Mouse (Mus musculus) lung, embryonic 15.5 days (tissue): Measurements from ENCODE around the gene Gm9913. TPM values are rescaled to one million over a fixed set of nuclear protein-coding genes. Genes with fewer than 3 reads are reported as not detected.
A peak's percentile ranks its signal among the peaks of the same experiment; 100 is the strongest.

Experiments
- ATAC-seq: fragments of 200-750 bp; cut with Nextera tagmentation; 2 replicates; pipeline ENCODE4 v1.8.0; 2017; ENCODE audit warnings: moderate number of reproducible peaks, borderline replicate concordance; ENCODE audit not compliant: low FRiP score, low TSS enrichment; ENCODE audit errors: extremely low read depth
- H3K27ac ChIP-seq: fragments of 300-500 bp; sonication (generic); 2 replicates; pipeline ENCODE4 v1.5.1; 2015; ENCODE audit warnings: moderate library complexity, mild to moderate bottlenecking, inconsistent platforms
- H3K27me3 ChIP-seq: fragments of 300-500 bp; sonication (generic); 2 replicates; pipeline ENCODE4 v1.6.1; 2015; ENCODE audit warnings: inconsistent platforms
- H3K36me3 ChIP-seq: fragments of 300-500 bp; sonication (generic); 2 replicates; pipeline ENCODE4 v1.6.1; 2015; ENCODE audit warnings: inconsistent platforms
- H3K4me1 ChIP-seq: fragments of 300-500 bp; sonication (generic); 2 replicates; pipeline ENCODE4 v1.6.1; 2015; ENCODE audit warnings: inconsistent platforms
- H3K4me2 ChIP-seq: fragments of 300-500 bp; sonication (generic); 2 replicates; pipeline ENCODE4 v1.6.1; 2015; ENCODE audit warnings: inconsistent platforms, mild to moderate bottlenecking, moderate library complexity
- H3K4me3 ChIP-seq: fragments of 300-500 bp; sonication (generic); 2 replicates; pipeline ENCODE4 v1.5.1; 2015; ENCODE audit warnings: mild to moderate bottlenecking, inconsistent platforms
- H3K9ac ChIP-seq: fragments of 300-500 bp; sonication (generic); 2 replicates; pipeline ENCODE4 v1.6.1; 2015; ENCODE audit warnings: inconsistent platforms
- H3K9me3 ChIP-seq: fragments of 300-500 bp; sonication (generic); 2 replicates; pipeline ENCODE4 v1.6.1; 2016; ENCODE audit warnings: inconsistent platforms
- WGBS: fragments of 180-500 bp; shearing (Covaris S2); methylation state at CpG from one replicate; pipeline ENCODE4 v1.1.7; 2015; 5-methylcytosine and 5-hydroxymethylcytosine counted together
- polyA plus RNA-seq: library from polyadenylated mRNA; unstranded; fragments of >200 nt; fragmentation: Nextera tagmentation; extraction: Ambion mirVana; gene quantifications from 2 replicates; pipeline ENCODE4 v1.2.1, GENCODE M21; 2015

Gm9913 gene
- polyA plus RNA-seq, 1 experiment from 2014 or later, result 0.44 TPM

DNA sequence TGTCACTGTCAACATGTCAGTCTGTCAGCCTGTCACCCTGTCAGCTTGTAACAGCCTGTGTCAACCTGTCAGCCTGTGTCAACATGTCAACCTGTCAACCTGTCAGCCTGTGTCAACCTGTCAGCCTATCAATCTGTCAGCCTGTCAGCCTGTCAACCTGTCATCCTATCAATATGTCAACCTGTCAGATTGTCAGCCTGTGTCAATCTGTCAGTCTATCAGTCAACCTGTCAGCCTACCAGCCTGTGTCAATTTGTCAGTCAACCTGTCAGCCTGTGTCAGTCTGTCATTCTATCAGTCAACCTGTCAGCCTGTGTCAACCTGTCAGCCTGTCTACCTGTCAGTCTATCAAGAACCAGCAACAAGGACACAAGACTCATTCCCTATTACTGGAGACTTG, 3.4 kb upstream of the Gm9913 start:
- ATAC-seq, result no peak
- Histone ChIP-seq H3K4me3 (no peak overlapping the region), H3K9me3 (no peaks in the 10 kb centered on the region), H3K9ac (no peak overlapping the region), H3K36me3 (peaks cover 3% of the 10 kb centered on the region; the same call in 1 of the 2 replicates), H3K4me1 (peaks cover 10% of the 10 kb centered on the region; the same call in 1 of the 2 replicates), H3K4me2 (no peak overlapping the region), H3K27me3 (0 out of 2 replicates have a peak, but pooled peaks cover 10% of the 10 kb centered on the region), H3K27ac (no peak overlapping the region)

DNA sequence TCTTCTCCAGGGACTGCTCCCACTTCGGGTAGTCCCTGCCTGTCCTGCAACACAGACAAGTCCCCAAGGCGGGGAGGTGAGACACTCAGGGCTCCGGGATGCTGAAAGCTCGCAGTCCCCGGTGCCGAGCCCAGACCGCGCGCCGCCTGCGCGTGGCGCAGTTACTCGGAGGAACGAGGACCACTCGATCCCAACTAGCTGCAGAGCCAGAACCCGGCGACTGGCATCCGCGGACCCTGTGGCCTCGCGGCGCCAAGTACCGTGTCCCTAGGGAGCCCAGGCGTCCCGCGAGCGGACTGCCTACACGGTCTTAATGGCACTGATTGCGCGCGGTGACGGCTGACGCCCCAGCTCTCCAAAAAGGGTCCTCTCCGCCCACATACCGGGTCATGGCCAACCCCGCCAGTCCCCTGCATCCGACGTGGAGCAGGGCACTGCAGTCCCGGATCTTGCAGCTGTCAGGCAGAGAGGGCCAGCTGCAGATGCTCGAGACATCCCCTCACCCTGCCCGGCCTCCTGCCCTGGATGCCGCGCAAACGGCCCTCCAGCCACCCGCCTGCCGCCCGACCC, 942 bp downstream of the Gm9913 start:
- Histone ChIP-seq H3K9me3 (no peaks in the 10 kb centered on the region), H3K27ac (peak overlapping the region; percentile 89), H3K9ac (peak overlapping the region; percentile 84), H3K36me3 (no peaks in the 10 kb centered on the region), H3K4me1 (peaks cover 12% of the 10 kb centered on the region; the same call in 1 of the 2 replicates), H3K4me3 (peak overlapping the region; percentile 57), H3K27me3 (0 out of 2 replicates have a peak, but pooled peaks cover 10% of the 10 kb centered on the region), H3K4me2 (peak overlapping the region; percentile 92)
- WGBS, result under 1% methylated on average over 48 of the region's 48 CpGs
- ATAC-seq, result peak; percentile 70

DNA sequence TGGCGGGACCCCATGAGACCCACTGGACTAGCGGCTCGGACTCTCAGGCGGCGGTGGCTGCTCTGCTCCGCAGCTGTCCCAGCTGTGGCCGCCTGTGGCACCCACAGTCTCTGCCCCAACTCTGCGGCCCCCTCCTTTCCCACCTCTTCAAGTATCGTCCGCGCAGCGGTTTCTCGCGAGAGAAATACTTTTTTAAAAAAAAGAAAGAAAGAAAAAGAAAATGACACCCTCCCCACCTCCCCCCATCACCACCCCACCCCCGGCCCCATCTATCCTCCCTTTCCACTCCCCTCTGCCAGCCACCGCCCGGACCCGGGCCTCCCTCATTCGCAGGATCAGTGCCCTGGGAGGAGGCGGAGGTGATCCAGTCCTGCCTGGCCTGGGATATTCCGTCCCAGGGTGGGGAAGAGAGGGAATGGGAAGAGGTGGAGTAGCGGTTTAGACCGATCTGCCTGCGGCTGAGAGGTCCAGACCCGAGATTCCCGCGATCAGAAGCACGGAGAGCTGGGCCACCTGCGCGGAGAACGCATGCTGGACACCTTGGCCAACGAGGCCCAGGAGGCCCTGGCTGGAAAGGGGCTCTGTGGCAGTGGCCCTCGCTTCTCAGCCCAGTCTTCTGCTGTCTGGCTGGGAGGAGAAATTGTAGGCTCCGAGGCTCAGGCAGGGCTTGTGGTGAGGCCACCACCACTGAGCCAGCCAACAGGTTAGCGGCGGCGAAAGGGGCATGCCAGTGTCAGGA, 1.6 kb downstream of the Gm9913 start:
- H3K4me3 ChIP-seq, result peak overlapping the region; percentile 57
- ATAC-seq, result peak; percentile 92
- no peaks in the 10 kb centered on the region for H3K9me3 ChIP-seq
- 0 out of 2 replicates have a peak, but pooled peaks cover 10% of the 10 kb centered on the region for H3K27me3 ChIP-seq
- H3K36me3 ChIP-seq, result no peaks in the 10 kb centered on the region
- under 1% methylated on average over 37 of the region's 37 CpGs for WGBS
- H3K4me2 ChIP-seq, result peak overlapping the region; percentile 92
- peaks cover 12% of the 10 kb centered on the region; the same call in 1 of the 2 replicates for H3K4me1 ChIP-seq
- H3K9ac ChIP-seq, result peak overlapping the region; percentile 84
- peak overlapping the region; percentile 89 for H3K27ac ChIP-seq

DNA sequence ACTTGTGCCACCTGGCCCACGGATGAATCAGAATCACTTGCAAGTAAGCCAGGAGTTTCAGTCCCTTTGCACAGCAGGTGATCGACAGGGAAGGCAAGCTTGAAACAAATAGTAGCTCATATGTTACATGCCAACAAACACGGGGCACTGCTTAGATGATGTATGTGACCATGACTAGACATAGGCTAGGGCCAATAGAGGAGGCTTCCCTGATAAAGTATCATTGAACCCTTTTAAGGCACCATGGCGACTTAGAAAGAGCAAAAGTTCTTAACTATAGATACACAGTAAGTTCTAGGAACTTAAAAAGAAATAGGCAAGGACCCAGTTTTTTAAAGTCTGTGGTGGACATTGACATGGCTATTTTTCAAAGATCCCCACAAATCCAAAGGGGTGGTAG, 3.0 kb downstream of the Gm9913 start, which contains the start of gene Fbn1:
Gene Fbn1, minus strand, starts transcription at position 101 of the 400 bp plus-strand sequence.
- H3K4me2 ChIP-seq, result peak within 1 kb of the TSS; percentile 92
- 82% methylated on average over 4 of the region's 4 CpGs for WGBS
- H3K9me3 ChIP-seq, result no peaks in the 10 kb centered on the region
- H3K27ac ChIP-seq, result peak within 1 kb of the TSS; percentile 89
- H3K27me3 ChIP-seq, result 0 out of 2 replicates have a peak, but pooled peaks cover 10% of the 10 kb centered on the region
- no peaks in the 10 kb centered on the region for H3K36me3 ChIP-seq
- H3K4me3 ChIP-seq, result peak within 1 kb of the TSS; percentile 57
- peaks cover 8% of the 10 kb centered on the region; the same call in 1 of the 2 replicates for H3K4me1 ChIP-seq
- no peak for ATAC-seq
- peak within 1 kb of the TSS; percentile 84 for H3K9ac ChIP-seq

DNA sequence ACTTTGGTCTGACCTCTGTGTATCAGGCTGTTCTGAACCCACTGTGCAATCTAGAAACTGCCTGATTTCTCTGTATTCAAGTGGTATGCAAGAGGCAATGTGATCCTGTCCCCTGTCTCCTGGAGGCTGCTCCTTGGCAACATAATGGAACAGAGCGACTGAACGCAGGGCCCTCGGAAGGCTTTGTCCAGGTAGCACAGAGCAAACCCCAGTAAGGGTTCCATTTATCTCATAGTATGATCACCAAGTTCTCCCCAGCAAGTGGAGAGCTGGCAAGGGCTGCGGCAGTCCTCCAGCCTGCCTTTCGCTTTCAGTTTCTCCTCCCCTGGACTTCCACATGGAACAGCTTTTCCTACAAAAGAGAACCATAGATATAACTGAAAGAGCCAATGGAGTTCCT, 3.5 kb downstream of the Gm9913 start:
- no peak overlapping the region for H3K4me3 ChIP-seq
- WGBS, result 92% methylated on average over 5 of the region's 5 CpGs
- no peak overlapping the region for H3K9ac ChIP-seq
- no peak overlapping the region for H3K27ac ChIP-seq
- peaks cover 8% of the 10 kb centered on the region; the same call in 1 of the 2 replicates for H3K4me1 ChIP-seq
- no peak overlapping the region for H3K4me2 ChIP-seq
- H3K9me3 ChIP-seq, result no peaks in the 10 kb centered on the region
- H3K27me3 ChIP-seq, result 0 out of 2 replicates have a peak, but pooled peaks cover 10% of the 10 kb centered on the region
- ATAC-seq, result no peak
- no peaks in the 10 kb centered on the region for H3K36me3 ChIP-seq

DNA sequence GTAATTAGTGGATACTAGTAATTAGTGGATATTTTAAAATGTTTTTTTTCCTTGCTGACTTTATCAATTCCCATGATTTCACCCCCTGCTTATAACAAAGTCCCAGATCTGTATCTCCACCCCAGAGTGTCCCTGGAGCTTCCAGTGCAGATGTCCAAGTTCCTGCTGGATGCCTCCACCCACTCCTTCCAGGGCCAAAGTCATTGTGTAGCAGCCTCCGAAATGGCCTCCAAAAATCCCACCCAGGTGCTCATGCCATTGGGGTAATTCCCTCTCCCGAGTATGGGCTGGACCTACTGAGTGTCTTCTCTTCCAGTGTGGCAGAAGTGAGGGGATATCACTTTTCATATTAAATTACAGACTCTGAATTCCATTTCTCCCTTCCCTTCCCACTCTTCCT, 5.9 kb downstream of the Gm9913 start:
- Histone ChIP-seq H3K27ac (no peak overlapping the region), H3K9me3 (no peaks in the 10 kb centered on the region), H3K4me3 (no peak overlapping the region), H3K4me2 (no peak overlapping the region), H3K9ac (no peak overlapping the region), H3K4me1 (peaks cover 13% of the 10 kb centered on the region; the same call in 1 of the 2 replicates), H3K36me3 (no peaks in the 10 kb centered on the region), H3K27me3 (0 out of 2 replicates have a peak, but pooled peaks cover 4% of the 10 kb centered on the region)
- ATAC-seq, result no peak
- WGBS, result 77% methylated on average over 2 of the region's 2 CpGs

DNA sequence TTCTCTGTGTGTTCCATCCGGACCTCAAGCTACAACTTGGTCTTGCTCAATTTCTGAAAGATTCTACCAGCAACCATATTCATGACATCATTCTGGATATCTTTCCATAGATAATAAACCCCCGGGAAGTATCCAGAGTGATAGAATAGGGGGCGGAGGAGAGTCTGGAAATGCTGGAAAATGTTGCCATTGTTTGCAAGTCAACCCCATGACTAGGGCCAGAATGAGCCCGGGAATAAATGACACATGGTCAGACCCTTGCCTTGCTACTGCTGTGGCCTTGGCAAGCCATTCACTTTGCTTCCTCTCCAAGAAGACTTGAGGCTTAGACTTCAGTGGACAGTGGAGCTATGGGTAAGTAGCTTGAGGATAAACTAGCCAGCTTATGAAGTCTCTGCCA, 7.0 kb downstream of the Gm9913 start:
- Histone ChIP-seq H3K36me3 (no peaks in the 10 kb centered on the region), H3K4me1 (peaks cover 17% of the 10 kb centered on the region; the same call in 1 of the 2 replicates), H3K4me3 (no peak overlapping the region), H3K4me2 (no peak overlapping the region), H3K27ac (no peak overlapping the region), H3K9me3 (no peaks in the 10 kb centered on the region), H3K27me3 (no peaks in the 10 kb centered on the region), H3K9ac (no peak overlapping the region)
- WGBS, result 74% methylated on average over 4 of the region's 4 CpGs
- no peak for ATAC-seq

DNA sequence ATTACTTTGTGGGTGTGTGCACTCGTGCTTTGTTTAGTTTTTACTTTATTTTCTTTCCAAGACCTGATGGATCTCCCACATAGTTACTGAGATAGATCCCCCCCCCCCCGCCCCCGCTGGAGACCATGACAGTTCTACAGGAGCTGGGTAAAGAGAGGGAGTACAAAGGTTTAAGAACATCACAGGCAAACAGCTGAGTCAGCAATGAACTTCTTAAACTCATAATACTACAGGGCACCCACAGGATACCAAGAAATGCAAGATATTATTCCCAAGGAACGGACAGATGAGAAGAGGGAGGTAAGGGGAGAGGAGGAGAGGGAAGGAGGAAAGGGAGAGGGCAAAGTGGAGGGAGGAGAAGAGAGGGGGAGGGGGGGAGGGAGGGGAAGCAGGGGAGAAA, 7.7 kb downstream of the Gm9913 start:
- Histone ChIP-seq H3K36me3 (no peaks in the 10 kb centered on the region), H3K4me1 (0 out of 2 replicates have a peak, but pooled peaks cover 16% of the 10 kb centered on the region), H3K9me3 (no peaks in the 10 kb centered on the region), H3K4me3 (no peak overlapping the region), H3K27ac (no peak overlapping the region), H3K4me2 (no peak overlapping the region), H3K9ac (no peak overlapping the region), H3K27me3 (no peaks in the 10 kb centered on the region)
- WGBS, result 68% methylated on average over 4 of the region's 4 CpGs
- no peak for ATAC-seq

DNA sequence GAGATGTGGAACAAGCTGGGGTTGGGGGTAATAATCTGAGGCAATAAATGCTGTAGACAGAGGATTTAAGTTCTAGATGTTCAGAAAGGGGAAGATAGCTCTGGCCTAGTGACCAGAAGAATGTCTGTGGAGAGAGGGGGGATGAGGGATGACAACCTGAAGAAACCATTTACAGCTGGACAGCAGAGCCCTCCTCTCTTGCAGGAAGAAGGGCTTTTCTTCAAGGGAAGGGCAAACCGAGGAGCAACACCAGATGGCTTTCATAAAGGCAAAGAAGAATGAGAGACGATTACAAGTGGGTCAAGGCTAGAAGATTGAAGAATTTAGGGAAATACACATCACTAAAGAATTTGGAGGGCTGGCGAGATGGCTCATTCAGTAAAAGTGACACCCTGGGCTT, 9.5 kb downstream of the Gm9913 start:
- Histone ChIP-seq H3K4me1 (0 out of 2 replicates have a peak, but pooled peaks cover 16% of the 10 kb centered on the region), H3K27me3 (no peaks in the 10 kb centered on the region), H3K36me3 (no peaks in the 10 kb centered on the region), H3K9ac (no peak overlapping the region), H3K27ac (no peak overlapping the region), H3K9me3 (no peaks in the 10 kb centered on the region), H3K4me3 (no peak overlapping the region), H3K4me2 (no peak overlapping the region)
- WGBS, result 52% methylated on average over 3 of the region's 3 CpGs
- no peak for ATAC-seq

DNA sequence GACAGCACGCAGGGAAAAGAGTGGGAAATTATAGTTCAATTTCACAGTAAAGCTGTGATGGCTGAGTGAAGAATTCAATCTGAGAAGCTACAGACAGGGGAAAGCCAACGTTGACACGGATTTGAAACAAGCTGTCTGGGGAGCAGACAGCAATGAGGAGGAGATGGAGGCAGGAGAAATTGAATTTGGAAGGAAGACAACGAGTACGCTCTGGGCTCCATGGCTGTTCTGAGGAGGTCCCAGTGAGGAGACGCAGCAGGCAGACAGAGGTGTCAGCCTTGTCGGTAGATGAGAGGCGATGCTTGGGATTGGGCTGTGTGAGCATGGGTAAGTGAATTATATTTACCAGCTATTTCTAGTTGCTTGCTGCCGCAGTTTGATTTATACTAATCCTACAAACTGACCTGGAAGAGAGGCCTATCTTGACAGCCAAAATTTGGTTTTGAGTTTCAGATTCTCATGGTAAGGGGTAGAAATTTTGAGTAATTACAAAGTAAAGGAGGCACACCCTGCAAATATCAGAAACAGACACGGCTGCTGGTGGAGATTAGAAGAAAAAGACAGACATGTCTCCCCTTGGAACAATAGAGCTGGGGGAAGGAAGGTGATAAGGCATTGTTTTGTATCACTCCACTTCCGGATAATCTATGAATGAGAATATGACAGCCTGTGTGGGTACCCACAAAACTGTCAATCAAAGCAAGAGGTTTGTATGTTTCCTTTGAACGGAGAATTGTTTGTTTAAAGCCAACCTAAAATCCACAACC, 10.6 kb downstream of the Gm9913 start:
- Histone ChIP-seq H3K9me3 (no peaks in the 10 kb centered on the region), H3K36me3 (no peaks in the 10 kb centered on the region), H3K4me3 (no peak overlapping the region), H3K9ac (no peak overlapping the region), H3K27ac (peak overlapping the region; percentile 49; the same call in 1 of the 2 replicates), H3K27me3 (no peaks in the 10 kb centered on the region), H3K4me2 (no peak overlapping the region), H3K4me1 (0 out of 2 replicates have a peak, but pooled peaks cover 16% of the 10 kb centered on the region)
- no peak for ATAC-seq
- WGBS, result 47% methylated on average over 12 of the region's 12 CpGs

DNA sequence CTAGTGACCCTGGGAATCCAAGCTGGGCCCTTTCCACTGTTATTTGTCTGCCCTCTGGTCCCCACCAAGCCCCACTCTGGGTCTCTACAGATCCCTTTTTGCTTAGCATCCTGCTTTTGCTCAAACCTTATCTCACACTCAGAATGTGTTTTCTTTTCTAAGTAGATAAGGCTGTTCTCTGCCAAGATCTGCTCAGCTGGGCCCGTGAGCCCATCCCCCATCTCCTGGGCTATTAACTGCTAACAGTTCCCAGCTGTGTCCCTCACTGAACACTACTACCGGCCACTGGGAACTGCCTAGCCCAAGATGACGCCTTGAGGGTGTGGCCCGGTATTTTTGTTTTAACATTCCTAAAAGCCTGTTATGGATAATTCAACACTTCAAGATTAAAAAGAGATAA, 11.7 kb downstream of the Gm9913 start:
- H3K9ac ChIP-seq, result no peak overlapping the region
- H3K4me3 ChIP-seq, result no peak overlapping the region
- 7% methylated on average over 4 of the region's 4 CpGs for WGBS
- no peak overlapping the region for H3K4me2 ChIP-seq
- H3K36me3 ChIP-seq, result no peaks in the 10 kb centered on the region
- H3K27me3 ChIP-seq, result no peaks in the 10 kb centered on the region
- H3K9me3 ChIP-seq, result no peaks in the 10 kb centered on the region
- 0 out of 2 replicates have a peak, but pooled peaks cover 16% of the 10 kb centered on the region for H3K4me1 ChIP-seq
- peak; percentile 96 for ATAC-seq
- H3K27ac ChIP-seq, result peak overlapping the region; percentile 49
